Mouse (Mus musculus): ENCODE results near the gene Slc25a48.

- TF ChIP-seq CTCF (IDR thresholded peaks at IDR 0.05; ENCODE audit: insufficient read depth, low read depth, low read length) (no peak), POLR2A (IDR thresholded peaks at IDR 0.05; ENCODE audit: insufficient read depth, low read depth, low read length) (no peak)
These were observed 33.8 kb downstream of the Slc25a48 start for GRCm38 (mm10) chr13:56471951-56472350.
